21 mouse cellular contexts compared by ENCODE assay signal in genomic region chr8:89872768-89873167, GRCm38 (mm10).
DNase-seq lines count a peak whose midpoint lies in the region; ATAC-seq and TF ChIP-seq lines count a peak whose summit lies in the region.
"Had no signal": no experiment of that assay in that cellular context is flagged by ENCODE, and none has a peak within 500 bp of the region (broad histone marks: within the 10 kb centered on the region; RNA-seq: fewer than 3 reads in every experiment).

No protein-coding gene starts in this region.

- ATAC-seq in frontal cortex, adult (ENCODE audit: low TSS enrichment), result peak; percentile 85
- no peak for ATAC-seq in activated CD4-positive, CD25-positive, alpha-beta regulatory T cell, adult 4 months
- ATAC-seq: intestine, embryonic 15.5 days had no signal

- TF ChIP-seq POLR2A in brain, embryonic 14.5 days (IDR thresholded peaks at IDR 0.05; ENCODE audit: borderline replicate concordance, extremely low read depth, insufficient read depth, insufficient read length, poor library complexity, severe bottlenecking), result no peak

- no peak for TF ChIP-seq CTCF in left cerebral cortex, adult 2 months (IDR thresholded peaks at IDR 0.05)
- no peak for TF ChIP-seq CTCF in brain, embryonic 14.5 days (IDR thresholded peaks at IDR 0.05; ENCODE audit: borderline replicate concordance, extremely low read depth, insufficient read depth, insufficient read length)

- DNase-seq in frontal cortex, postnatal 14 days (ENCODE audit: low spot score in 2 of 2), result no peak
- DNase-seq in left cerebral cortex, postnatal 25 days (ENCODE audit: low spot score in 2 of 2), result peak; percentile 43 to 62
- DNase-seq in left cerebral cortex, adult 2 months (ENCODE audit: extremely low spot score in 1 of 2, low spot score in 2 of 2), result no peak
- peak; percentile 72 for DNase-seq in brain, embryonic 14.5 days (ENCODE audit: low read depth)
- peak; percentile 30 to 40 for DNase-seq in layer of hippocampus, adult 8-10 months (ENCODE audit: low spot score in 2 of 2)
- DNase-seq in heart, postnatal 25 days (ENCODE audit: low spot score), result no peak
- DNase-seq: adrenal gland, postnatal 14 days; cerebellum, adult 2 months; gastrocnemius, postnatal 10 days; heart, adult 18-20 months; lung, postnatal 10 days; thymus, postnatal 36 days had no signal

- no peak overlapping the region for H3K4me3 ChIP-seq in left cerebral cortex, adult 2 months
- H3K4me3 ChIP-seq: embryonic facial prominence, embryonic 15.5 days; hindbrain, embryonic 12.5 days; intestine, embryonic 15.5 days; kidney, embryonic 15.5 days; limb, embryonic 15.5 days; megakaryocyte, embryonic 14.5 days; neural tube, embryonic 15.5 days had no signal

- no peak overlapping the region; the same call in 1 of the 2 replicates for H3K27ac ChIP-seq in left cerebral cortex, adult 2 months
- H3K27ac ChIP-seq: embryonic facial prominence, embryonic 15.5 days; hindbrain, embryonic 12.5 days; intestine, embryonic 15.5 days; kidney, embryonic 15.5 days; limb, embryonic 15.5 days; neural tube, embryonic 15.5 days had no signal

- intact Hi-C loops in left cerebral cortex, postnatal 25 days (cut with DNase I), result loop anchor here (10.0 kb wide), 1 partner anchor 672 kb away; no protein-coding TSS in a partner anchor
- intact Hi-C loops in left cerebral cortex, adult 2 months (cut with DNase I), result no loop called here
- intact Hi-C loops in heart, postnatal 25 days (cut with DNase I), result no loop called here

Comparison
In these comparisons a context has a peak if more than half of its experiments do, and no peak if none do; other contexts are left out.
1. DNase-seq: peak in left cerebral cortex, postnatal 25 days (2 of 2), brain, embryonic 14.5 days (single experiment) and layer of hippocampus, adult 8-10 months (2 of 2); none in frontal cortex, postnatal 14 days (0 of 2), left cerebral cortex, adult 2 months (0 of 2) and heart, postnatal 25 days (single experiment).